Mouse (Mus musculus) stomach, postnatal 0 days (tissue): ENCODE data around the gene Clcn1.

Experiments
- CTCF ChIP-seq: IDR thresholded peaks from 2 replicates; pipeline ENCODE4 v1.5.1; 2016; ENCODE audit warnings: antibody characterized with exemption, low read depth, mild to moderate bottlenecking, moderate library complexity
- EP300 ChIP-seq: optimal IDR thresholded peaks from 2 replicates; pipeline ENCODE3; 2016; ENCODE audit warnings: antibody characterized with exemption

DNA sequence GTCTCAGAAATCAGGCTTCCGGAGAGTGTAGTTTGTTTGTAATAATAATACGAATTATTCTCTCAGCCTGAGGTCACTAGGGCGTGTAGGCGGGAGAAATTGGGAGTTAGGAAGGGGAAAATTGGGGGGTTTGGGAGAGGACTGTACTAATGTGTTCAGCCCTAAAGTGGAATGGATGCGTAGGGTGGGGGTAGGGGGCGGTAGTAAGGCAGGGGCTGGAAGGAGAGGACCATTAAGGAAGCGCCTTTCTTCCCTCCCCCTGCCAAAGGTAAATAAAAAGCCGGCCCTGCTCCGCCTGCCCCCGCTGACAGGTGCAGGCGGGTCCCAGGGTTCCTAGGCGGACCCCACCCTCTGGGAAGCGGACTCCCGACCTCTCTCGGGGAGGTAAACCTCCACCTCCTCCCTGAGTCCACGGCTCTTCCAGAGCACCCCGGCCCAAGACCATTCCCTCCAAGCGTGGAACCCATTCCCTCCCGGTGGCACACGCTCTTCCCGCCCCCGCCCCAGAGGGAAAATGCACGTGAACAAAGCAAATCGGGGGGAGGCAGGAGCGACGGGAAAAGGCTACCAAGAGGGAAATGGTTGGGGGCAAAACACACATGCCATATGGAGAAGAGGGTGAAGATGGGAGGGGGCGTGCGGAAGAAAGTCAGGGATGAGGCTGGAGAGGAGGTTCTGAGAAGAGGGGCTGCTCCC, 37.0 kb downstream of the Clcn1 start:
- no peak for TF ChIP-seq CTCF
- no peak for TF ChIP-seq EP300
